Mouse (Mus musculus) mature B cell (primary cell): ENCODE measurements at regions not wholly inside any gene's neighbourhood (a gene's known extent, or its start where the extent isn't known, plus 50 kb on each side); places are given as distances from the start of the nearest gene placed in this dataset.
"Not testable (repeated sequence)": the region's sequence is repeated elsewhere in the genome, so short reads cannot be mapped to it uniquely, and the experiment has no call there.

Experiments used
- in situ Hi-C: fragments of 300-500 bp; cut with MboI; formaldehyde crosslinking; loops from 2 replicates; pipeline ENCODE4 v1.14.3; 2019

DNA sequence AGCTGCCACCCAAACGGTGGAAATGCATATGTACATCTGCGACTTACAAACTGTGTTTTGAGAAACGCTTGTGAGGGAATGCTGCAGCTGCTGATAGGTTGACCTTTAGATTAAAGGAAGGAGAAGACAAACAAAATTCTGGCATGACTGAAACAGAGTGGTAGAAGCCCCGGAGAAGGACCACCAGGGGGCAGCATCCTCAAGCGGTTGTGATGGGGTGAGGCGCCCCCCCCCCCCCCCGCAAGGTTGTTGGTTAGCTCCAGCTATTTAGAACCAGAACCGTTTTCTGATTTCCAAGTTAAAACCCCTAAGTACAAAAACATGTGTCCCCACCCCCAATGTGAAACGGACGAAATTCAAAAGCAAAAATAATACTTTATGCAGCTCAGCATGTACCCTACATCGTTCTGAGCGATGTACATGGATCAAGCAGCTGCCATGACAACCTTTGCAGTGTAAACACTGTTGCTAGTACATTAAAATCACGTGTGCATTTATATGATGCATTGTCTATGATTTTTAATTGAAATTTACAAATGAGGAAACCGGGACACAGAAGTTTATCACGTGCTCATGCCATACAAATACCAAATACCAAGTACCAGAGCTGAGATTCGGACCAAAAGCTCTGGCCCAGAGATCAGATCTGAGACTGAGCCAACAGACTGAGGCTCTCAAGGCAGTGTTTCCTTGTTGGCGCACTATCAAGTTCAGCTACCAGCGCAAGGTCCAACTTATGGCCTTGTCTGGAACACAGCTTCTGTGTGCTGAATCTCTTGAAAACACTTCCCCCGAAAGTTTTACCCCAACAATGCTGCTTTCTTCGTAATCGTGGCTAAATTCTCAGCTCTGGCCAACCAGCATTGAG lies 100.0 kb upstream of the Ifngr1 start:
- in situ Hi-C loops = loop anchor here (5.0 to 25.0 kb wide), 2 partner anchors 201 to 579 kb away; no protein-coding TSS in a partner anchor

DNA sequence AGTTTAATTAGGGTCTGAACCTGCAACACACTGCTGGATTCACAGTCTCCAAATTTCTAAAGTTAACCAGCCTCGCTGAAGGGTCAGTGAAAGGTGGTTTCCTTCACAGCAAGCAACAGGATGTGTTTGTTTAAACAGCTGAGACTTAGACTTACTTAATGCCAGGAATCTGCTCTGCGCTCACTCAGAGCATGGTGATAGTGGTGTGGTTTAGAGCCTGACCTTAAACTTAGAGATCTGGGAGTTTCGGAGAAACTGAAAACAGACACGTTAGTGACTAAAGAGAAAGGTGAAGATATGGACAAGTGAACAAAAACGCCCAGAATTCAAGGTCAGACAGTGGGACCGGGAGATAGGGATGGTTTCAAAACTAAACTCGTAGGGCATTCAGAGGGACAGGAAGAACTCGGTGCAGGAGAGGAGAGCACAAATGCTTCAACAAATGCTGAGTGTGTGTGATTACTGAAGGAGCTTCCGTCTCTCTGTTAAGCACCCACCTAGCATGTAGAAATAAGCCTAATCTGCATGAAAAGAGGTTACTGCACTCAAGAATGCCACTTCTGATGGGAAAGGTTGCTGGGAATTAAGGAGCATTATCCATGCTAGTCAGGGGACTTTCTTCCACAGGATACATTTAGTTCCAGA lies 97.2 kb upstream of the Ifngr1 start:
- in situ Hi-C loops = loop anchor here (5.0 to 25.0 kb wide), 2 partner anchors 198 to 582 kb away; no protein-coding TSS in a partner anchor

DNA sequence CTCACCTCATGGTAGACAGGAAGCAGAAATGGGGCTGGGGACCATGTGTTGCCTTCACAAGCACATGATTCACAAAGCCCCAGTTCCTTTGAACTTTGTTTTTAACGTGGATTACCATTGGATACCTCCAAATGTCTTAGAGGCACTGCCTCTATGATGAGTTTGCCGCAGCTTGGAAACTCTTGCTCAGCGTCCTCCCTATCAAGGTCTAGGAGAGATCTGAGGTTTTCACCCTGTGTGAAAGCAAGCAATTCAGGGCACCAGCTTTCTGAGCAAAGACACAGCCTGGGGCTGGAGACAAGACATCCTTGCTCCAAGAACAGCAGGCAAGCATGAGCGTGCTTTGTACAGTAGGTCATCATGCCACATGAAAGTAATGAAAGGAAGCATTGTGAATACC lies 93.6 kb upstream of the Ifngr1 start:
- in situ Hi-C loops = loop anchor here (25.0 kb wide), 1 partner anchor 586 kb away; no protein-coding TSS in a partner anchor

DNA sequence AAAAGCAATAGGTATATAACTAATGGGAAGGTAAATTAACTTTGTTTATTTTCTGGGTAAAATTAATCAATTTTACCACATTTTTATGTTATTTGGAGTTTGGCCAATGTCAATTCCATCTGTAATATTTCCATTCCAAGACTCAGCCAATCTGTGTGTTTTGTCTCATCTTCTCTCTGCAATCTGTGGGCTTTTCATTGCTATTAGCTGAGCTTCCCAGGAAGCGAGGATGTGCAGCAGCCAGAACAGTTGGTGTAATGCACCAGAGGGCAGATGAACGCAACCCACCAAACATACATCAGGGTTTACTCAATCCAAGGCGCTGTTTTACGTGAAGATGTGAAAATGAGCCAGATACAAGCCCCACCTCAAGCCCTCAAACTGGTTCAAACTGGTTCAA lies 88.9 kb upstream of the Ifngr1 start:
- in situ Hi-C loops = no loop called here

DNA sequence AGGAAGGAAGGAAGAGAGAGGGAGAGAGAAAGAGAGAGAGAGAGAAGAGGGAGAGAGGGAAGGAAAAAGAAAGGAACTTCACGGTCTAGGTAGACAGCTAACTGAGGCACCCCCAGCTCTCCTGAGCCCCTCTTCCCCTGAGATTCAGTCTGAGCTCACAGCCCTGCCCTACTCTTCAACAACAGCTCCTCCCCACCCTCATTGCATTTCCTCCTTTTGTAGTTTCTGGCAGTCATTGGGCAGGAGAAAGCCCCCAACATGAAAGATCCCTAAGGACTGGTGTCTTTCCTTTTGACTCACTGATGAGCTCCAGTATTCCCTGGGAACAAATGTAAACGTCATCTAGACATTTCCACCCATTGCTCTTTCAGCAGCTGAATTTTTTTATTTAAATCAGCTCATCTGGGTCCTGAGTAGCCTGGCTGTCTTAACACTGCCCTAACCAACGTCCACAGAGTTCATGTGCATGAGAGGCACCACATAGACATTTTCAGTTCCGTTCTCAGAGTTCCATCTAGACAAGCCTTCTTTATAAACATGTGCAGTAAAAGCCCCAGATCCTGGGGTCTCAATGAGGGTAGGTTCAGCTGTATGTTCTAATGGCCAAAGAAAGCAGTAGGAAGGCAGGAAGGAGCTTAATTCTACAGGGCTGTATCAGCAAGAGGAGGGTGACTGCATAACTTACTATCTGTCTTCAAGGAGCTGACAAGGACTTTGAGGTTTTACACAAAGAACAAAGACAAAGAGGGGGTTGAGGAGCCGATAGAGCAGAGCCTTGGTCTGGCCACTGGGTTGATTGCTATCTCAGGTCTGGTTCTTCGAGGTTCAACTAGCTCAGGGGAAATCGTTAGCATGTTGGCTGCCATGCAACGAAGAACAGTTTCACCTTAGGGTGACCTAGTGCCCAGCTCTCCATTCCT lies 87.6 kb upstream of the Ifngr1 start:
- in situ Hi-C loops = no loop called here

DNA sequence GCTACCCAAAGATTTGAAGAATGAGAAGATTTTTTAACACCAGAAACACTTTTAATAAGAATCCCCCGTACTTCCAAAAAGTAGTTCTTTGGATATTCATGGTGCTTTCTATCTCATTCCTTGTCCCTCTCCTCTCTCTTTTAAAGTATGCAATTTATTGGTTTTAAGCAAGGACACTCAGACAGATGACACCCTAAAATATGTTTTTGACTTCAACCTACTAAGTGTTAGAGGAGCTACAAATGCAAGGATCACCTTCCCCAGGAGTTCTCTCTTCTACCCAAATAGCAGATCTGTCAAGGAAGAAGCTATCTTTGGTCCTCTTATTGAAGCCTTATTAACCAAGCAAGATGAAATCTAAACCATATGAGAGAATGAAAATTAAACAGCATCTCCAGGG lies 86.6 kb upstream of the Ifngr1 start:
- in situ Hi-C loops = no loop called here

DNA sequence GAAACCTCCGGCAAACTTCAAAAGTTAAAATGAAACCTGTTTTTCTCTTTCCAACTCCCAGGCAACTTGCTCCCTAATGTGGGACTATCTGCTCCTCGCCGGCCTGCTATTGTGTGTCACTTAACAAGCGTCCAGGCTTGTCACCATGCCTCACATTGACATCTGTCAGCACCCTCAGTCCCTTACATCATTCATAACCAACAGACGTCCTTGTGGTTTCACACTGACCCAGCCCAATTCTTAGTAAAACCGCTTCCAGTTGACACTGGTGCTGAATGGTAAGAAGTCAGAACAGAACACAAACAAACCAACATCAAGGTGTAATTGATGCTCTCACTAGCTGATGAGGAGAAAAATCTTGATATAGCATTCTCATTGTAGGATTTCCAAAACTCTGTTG lies 85.8 kb upstream of the Ifngr1 start:
- in situ Hi-C loops = no loop called here

DNA sequence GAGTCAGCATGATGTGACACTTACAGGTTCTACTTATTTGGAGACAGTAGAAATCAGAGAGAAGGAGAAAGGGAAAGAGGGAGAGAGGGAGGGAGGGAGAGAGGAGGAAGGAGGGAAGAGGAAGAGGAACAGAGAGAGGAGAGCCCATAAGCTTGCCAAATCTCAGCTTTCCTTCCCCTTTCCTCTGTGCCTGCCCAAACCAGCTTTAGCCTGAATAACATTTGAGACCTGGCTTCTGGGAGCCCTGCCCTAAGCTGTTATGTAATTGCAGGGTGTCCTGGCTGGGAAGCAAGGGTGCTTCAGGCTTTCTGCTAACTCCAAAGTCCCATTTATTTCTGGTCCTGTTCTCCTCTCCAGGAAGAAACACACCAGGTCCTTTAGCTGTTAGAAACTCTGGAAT lies 85.3 kb upstream of the Ifngr1 start:
- in situ Hi-C loops = no loop called here

DNA sequence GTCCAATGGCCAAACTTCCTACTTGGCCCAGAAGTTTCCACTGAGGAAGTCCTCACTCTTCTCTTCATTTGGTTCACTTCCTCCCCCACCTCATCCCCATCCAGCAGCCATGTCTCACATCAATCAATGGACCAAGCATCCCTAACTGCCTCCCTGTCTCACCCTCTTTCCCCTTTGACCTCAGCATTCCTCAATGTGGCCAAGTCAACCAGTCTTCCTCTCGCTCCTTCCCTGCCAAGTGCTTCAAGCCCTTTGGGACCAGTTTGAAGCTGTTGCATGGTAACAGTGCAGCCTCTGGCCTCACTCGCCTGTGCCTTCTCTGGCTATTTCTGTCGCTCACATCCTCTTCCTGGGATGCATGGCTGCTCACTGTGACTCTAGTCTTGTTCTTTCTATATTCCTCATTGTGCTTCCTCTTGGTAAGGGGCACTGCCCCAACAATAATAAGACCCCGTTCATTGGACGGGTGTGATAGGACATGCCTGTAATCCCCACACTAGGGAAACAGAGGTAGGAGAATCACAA lies 83.5 kb upstream of the Ifngr1 start:
- in situ Hi-C loops = no loop called here

DNA sequence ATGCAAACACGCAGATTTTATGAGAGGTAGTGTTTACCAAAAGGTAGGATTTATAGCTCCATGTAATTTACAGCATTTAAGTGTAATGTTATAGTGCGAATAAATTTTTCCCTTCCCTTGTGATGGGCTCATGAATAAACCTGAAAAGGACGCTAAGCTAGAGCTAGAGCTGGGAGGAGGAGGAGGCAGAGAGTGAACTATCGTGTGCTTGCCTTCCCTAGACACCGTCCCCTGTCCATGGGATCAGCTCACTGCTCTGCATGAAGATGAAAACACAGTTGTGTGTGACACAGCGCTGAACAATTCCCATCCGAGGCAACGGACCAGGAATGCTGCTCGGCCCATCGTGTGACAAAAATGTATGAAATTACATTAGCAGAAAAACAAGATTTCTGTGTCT lies 81.7 kb upstream of the Ifngr1 start:
- in situ Hi-C loops = no loop called here

DNA sequence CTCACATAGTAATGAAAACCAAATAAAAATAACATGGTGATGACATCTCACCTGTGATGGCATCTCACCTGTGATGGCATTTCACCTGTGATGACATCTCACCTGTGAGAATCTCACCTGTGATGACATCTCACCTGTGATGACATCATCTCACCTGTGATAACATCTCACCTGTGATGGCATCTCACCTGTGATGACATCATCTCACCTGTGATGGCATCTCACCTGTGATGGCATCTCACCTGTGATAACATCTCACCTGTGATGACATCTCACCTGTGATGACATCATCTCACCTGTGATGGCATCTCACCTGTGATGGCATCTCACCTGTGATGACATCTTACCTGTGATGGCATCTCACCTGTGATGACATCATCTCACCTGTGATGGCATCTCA lies 77.4 kb upstream of the Ifngr1 start:
- in situ Hi-C loops = not testable (repeated sequence)

DNA sequence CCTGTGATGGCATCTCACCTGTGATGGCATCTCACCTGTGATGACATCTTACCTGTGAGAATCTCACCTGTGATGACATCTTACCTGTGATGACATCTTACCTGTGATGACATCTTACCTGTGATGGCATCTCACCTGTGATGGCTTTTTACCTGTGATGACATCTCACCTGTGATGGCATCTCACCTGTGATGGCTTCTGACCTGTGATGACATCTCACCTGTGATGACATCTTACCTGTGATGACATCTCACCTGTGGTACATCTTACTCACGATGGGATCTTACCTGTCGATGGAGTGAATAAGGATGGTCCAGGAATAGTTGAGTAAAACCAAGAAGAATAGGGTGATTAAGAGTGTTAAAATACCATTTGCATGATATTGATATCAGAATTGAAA lies 76.9 kb upstream of the Ifngr1 start:
- in situ Hi-C loops = no loop called here

DNA sequence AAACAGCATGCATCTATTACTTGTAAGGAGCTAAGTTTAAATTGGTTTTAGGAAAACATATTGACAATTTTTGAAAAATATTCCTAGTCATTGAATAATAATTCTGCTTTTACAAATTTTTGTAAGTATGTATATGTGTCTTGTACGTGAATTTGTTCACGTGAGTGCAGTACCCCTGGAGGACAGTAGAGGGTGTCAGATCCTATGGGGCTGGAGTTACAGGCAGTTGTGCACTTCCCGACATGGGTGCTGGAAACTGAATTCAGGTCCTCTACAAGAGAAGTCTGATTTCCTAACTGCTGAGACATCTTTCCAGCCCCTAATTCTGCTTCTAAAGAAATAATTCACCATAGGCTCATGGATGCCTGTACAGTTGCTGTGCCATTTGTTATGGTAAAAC lies 75.7 kb upstream of the Ifngr1 start:
- in situ Hi-C loops = no loop called here

DNA sequence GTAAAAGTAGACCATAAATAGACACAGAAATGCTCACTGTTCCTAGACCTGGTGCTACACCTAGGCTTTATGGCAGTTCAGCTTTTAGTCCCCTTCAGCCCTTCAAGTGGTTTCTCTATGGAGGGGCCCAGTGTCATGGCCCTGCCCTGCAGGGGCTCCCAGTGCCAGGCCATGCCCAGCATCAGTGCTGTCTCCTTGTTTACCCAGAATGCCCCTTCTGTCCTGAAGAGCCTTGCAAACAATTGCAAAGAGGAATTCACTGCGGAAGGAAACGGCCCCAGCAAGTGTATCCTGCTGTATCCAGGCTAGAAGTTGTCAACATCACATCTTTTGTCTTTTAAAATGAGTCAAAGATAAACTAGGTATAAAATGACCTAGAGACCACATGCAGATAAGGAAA lies 74.7 kb upstream of the Ifngr1 start:
- in situ Hi-C loops = no loop called here

DNA sequence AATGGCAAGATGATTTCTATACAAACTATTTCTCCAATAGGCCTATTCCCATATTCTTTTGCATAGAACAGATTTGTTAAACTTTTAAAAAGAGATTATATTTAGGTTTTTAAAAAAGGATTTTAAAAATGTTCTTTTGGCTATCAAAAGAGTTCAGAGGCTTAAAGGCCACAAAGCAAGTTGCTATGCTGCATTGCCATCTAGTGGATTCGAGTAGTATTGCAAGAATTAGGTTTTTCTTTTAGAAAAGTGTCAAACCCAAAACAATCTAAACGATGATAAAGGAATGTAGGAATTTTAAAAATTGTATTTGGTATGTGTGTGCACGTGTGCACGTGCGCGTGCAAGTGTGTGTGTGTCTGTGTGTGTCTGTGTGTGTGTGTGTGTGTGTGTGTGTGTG lies 73.0 kb upstream of the Ifngr1 start:
- in situ Hi-C loops = no loop called here

DNA sequence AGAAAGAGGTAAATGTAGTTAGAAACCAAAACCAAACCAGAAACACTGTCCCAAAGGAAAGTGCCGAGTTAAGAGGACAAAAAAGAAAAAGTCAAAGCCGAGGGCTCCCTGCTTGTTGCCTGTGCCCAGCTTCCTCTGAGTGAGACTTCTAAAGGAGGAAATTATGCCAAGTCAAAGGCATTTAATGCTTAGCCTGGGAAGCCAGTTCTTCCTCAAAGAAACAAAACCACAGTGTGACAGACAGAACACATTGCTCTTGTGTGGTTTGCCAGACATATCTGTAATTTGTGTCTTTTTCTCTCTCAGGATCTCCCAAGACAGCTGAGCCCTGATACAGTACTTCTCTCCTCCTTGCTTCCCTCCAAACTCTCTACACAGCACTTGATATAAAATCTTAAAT lies 69.6 kb upstream of the Ifngr1 start:
- in situ Hi-C loops = no loop called here

DNA sequence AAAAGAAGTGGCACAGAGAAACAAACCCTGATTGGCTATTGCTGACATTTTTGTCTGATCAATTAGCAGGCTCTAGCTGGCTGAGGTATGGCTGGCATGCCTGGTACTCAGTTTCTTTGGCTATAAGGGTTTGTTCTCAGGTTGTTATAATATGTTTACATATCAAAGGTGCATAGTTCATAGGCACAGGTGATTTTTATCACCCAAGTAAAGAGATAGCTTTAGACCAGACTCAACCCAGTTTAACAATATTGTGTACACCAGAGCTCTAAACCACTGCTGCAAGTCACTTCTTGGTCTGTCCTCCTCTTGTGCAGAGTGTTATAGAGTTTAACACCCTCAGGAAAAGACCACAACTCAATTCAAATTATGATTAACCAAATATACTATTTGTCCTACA lies 65.8 kb upstream of the Ifngr1 start:
- in situ Hi-C loops = no loop called here

DNA sequence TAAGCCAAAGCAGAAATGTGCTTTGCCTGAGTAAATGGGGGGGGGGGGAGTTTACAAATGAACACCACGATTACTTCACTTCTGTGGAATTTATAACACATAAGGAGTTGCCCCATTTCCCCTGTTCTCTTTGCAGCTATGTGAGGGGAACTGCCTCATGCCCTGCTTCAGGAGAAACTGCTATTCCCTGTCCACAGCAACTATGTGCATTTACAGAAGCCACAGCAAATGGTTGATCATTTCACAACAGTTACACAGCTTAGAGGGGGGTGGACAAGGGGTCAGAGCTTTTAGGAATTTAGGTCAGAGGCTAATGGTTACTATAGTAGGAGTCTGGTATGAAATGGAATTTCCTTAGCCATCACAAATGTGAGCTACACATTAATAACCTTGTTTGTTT lies 65.4 kb upstream of the Ifngr1 start:
- in situ Hi-C loops = no loop called here

DNA sequence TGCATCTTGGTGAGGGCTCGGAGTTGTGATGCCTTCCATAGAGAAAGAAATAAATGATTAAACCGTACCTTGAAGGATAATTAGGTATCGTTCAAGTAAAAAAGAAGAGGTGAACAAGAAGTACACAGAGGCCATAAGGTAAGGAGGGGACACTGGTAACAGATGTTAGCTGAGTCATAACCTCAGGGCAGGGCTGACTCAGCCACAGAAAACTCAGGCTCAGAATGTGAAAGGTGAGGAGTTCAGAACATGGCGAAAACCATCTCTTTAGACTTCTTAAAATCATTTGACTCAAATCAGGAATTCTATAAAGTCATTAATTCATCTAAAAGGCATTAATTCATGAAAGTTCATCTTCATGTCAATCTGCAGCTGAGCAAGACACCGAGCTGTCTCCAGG lies 62.1 kb upstream of the Ifngr1 start:
- in situ Hi-C loops = no loop called here

DNA sequence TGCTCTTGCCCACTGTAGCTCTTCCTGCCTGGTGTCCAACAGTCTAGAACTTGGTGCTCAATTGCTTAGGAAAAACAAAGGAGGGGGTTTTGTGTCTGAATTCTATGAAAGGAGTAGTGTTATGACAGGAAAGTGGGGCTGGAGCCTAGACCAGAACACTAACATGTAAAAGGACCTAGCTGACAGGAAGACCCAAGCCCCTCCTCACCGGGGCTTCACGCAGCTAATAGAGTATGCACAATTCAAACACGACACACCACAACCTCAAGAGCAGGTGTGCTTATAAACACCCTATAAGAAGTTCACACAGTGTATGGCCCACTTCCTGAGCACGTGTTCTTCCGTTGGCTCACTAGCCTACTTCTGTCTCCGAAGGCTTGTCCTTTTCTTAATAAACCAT lies 61.7 kb upstream of the Ifngr1 start:
- in situ Hi-C loops = no loop called here

DNA sequence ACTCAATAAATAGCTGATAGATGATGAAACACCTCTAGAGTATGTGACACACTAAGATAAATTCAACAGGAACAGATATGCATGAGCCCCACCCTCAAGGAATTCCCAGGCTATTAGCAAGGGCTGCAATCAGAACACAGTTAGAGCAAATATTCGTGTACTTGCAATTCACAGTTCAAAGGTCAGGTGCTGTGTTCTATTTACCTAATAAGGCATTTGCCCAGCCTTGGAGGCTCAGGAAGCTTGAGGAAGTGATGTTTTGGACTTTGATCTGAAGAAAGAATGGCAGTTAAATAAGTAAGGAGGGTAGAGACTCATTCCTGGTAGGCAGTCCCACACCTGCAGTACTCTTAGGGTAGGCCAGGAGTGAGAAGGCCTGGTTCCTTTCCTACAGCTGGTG lies 60.3 kb upstream of the Ifngr1 start:
- in situ Hi-C loops = no loop called here

DNA sequence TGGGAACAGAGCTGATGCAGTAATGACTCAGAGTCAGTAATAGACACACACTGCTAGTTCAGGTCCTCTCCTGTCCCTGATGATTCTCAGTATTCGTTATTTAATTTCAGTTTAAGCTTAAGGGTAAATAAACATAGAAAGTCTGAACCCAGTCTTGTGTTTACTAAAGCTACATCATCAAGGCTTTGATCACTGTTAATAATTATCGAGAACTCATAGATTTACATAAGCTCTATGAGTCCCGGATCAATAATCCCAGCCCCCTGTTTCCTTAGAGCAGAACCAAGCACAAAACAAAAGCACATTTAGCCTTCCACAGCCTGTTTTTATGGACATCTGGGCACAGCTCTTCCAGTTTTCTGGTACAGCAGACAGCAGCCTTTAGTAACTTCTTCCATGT lies 59.0 kb upstream of the Ifngr1 start:
- in situ Hi-C loops = no loop called here
